27 mouse cellular contexts compared by ENCODE assay signal in the genomic region with DNA sequence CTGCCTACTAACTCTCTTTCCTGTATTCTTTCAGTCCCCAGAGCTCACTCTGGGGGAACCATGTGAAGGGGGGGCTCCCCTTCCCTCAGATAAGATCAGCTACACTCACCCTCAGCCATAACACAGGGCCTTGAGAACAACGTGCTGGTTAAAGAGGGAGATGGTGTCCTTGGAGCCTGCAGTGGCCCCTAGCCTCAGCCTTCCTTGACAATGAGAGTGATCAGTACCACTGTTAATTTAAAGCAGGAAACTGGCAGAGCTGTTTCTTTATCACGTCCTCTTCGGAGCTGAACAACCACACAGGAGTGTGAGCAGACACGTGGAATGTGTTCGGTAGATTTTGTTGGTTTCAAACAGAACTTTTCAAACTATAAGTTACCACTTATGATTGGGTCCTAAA.
DNase-seq lines count a peak whose midpoint lies in the region; ATAC-seq and TF ChIP-seq lines count a peak whose summit lies in the region.
"Had no signal": no experiment of that assay in that cellular context is flagged by ENCODE, and none has a peak within 500 bp of the region (broad histone marks: within the 10 kb centered on the region; RNA-seq: fewer than 3 reads in every experiment).

No protein-coding gene starts in this region.

- peaks cover 5% of the 10 kb centered on the region for H3K4me1 ChIP-seq in heart, embryonic 10.5 days
- H3K4me1 ChIP-seq in E14TG2a.4 (replicated peaks; ENCODE audit: low read depth, low read length) (peaks cover 75% of the 10 kb centered on the region), ES-E14 (ENCODE audit: control insufficient read depth in 2 of 2, insufficient read depth in 2 of 2, low read length in 2 of 2, poor library complexity in 1 of 2) (peaks cover 10 to 17% of the 10 kb centered on the region in 2 experiments; a peak in 2 of 4 replicates)
- peaks cover 43% of the 10 kb centered on the region for H3K4me1 ChIP-seq in limb, embryonic 10.5 days
- H3K4me1 ChIP-seq: forebrain, embryonic 13.5 days; liver, embryonic 15.5 days; stomach, embryonic 15.5 days had no signal

- no peak overlapping the region for H3K9ac ChIP-seq in ES-E14 (ENCODE audit: insufficient read depth, low read depth, low read length, poor library complexity, severe bottlenecking)
- H3K9ac ChIP-seq: embryonic facial prominence, embryonic 15.5 days; forebrain, embryonic 13.5 days; limb, embryonic 12.5 days; liver, embryonic 15.5 days; lung, embryonic 14.5 days; neural tube, embryonic 12.5 days; stomach, embryonic 15.5 days had no signal

- WGBS in heart, embryonic 10.5 days: 43% methylated on average over 5 of the region's 5 CpGs
- 56% methylated on average over 5 of the region's 5 CpGs for WGBS in limb, embryonic 10.5 days

- TF ChIP-seq CTCF in E14TG2a.4 (conservative IDR thresholded peaks at IDR 0.05; ENCODE audit: low read length): no peak

- no peaks in the 10 kb centered on the region for H3K27me3 ChIP-seq in heart, embryonic 10.5 days (ENCODE audit: insufficient read depth, poor library complexity, severe bottlenecking)
- H3K27me3 ChIP-seq in E14TG2a.4 (ENCODE audit: insufficient read depth, low read length): no peaks in the 10 kb centered on the region
- no peaks in the 10 kb centered on the region for H3K27me3 ChIP-seq in limb, embryonic 10.5 days (ENCODE audit: low read depth, poor library complexity, severe bottlenecking)
- H3K27me3 ChIP-seq: embryonic facial prominence, embryonic 15.5 days; forebrain, embryonic 13.5 days; limb, embryonic 12.5 days; liver, embryonic 15.5 days; neural tube, embryonic 12.5 days; Patski; stomach, embryonic 15.5 days had no signal

- no peaks in the 10 kb centered on the region for H3K9me3 ChIP-seq in heart, embryonic 10.5 days
- H3K9me3 ChIP-seq in E14TG2a.4 (ENCODE audit: low read length): no peaks in the 10 kb centered on the region
- H3K9me3 ChIP-seq in ES-E14 (ENCODE audit: control insufficient read depth, insufficient read depth, low read depth, low read length): no peaks in the 10 kb centered on the region
- H3K9me3 ChIP-seq in limb, embryonic 10.5 days (replicated peaks): no peaks in the 10 kb centered on the region
- H3K9me3 ChIP-seq: embryonic facial prominence, embryonic 10.5 days; embryonic facial prominence, embryonic 15.5 days; forebrain, embryonic 13.5 days; limb, embryonic 12.5 days; liver, embryonic 15.5 days; midbrain, embryonic 10.5 days; neural tube, embryonic 12.5 days; stomach, embryonic 15.5 days had no signal

- intact Hi-C loops in heart, postnatal 10 days (cut with DNase I): no loop called here

- H3K27ac ChIP-seq in heart, embryonic 10.5 days: peak overlapping the region; percentile 36; the same call in 1 of the 2 replicates
- H3K27ac ChIP-seq in ES-E14 (ENCODE audit: insufficient read depth, low read depth, low read length, poor library complexity, severe bottlenecking): peak overlapping the region; percentile 26; the same call in 1 of the 2 replicates
- H3K27ac ChIP-seq in limb, embryonic 10.5 days: peak overlapping the region; percentile 31; the same call in 1 of the 2 replicates
- H3K27ac ChIP-seq: embryonic facial prominence, embryonic 10.5 days; embryonic facial prominence, embryonic 15.5 days; forebrain, embryonic 13.5 days; hindbrain, postnatal 0 days; limb, embryonic 12.5 days; liver, embryonic 15.5 days; midbrain, embryonic 10.5 days; neural tube, embryonic 12.5 days; stomach, embryonic 15.5 days had no signal

- no peak overlapping the region for H3K4me3 ChIP-seq in heart, embryonic 10.5 days
- H3K4me3 ChIP-seq in E14TG2a.4 (replicated peaks; ENCODE audit: low read length) (peak overlapping the region; percentile 2; the same call in 1 of the 2 replicates), ES-E14 (ENCODE audit: insufficient read depth in 1 of 2, low read depth in 1 of 2, low read length in 2 of 2, poor library complexity in 1 of 2, severe bottlenecking in 1 of 2) (no peak overlapping the region)
- no peak overlapping the region for H3K4me3 ChIP-seq in limb, embryonic 10.5 days
- H3K4me3 ChIP-seq: embryonic facial prominence, embryonic 10.5 days; embryonic facial prominence, embryonic 15.5 days; forebrain, embryonic 13.5 days; limb, embryonic 12.5 days; liver, embryonic 15.5 days; midbrain, embryonic 10.5 days; myocyte; neural tube, embryonic 12.5 days; stomach, embryonic 15.5 days had no signal

- DNase-seq in heart, embryonic 10.5 days (ENCODE audit: low spot score): no peak
- DNase-seq in heart, postnatal 10 days: no peak
- no peak for DNase-seq in ES-E14 (ENCODE audit: low read depth, low spot score)
- DNase-seq in limb, embryonic 10.5 days (ENCODE audit: low spot score): no peak
- DNase-seq in kidney, adult 11 months: no peak
- DNase-seq: adrenal gland, postnatal 36 days; cerebellum, adult 2 months; cerebellum, postnatal 14 days; gastrocnemius, postnatal 14 days; kidney, postnatal 14 days; lung, embryonic 14.5 days; lung, postnatal 14 days; thymus, postnatal 25 days had no signal

- H3K36me3 ChIP-seq in heart, embryonic 10.5 days: no peaks in the 10 kb centered on the region
- H3K36me3 ChIP-seq in E14TG2a.4 (ENCODE audit: insufficient read depth, low read length): no peaks in the 10 kb centered on the region
- no peaks in the 10 kb centered on the region for H3K36me3 ChIP-seq in ES-E14 (ENCODE audit: control insufficient read depth, insufficient read depth, low read length, poor library complexity, severe bottlenecking)
- H3K36me3 ChIP-seq in limb, embryonic 10.5 days: no peaks in the 10 kb centered on the region
- H3K36me3 ChIP-seq: embryonic facial prominence, embryonic 10.5 days; embryonic facial prominence, embryonic 15.5 days; limb, embryonic 12.5 days; liver, embryonic 15.5 days; midbrain, embryonic 10.5 days; neural tube, embryonic 12.5 days; stomach, embryonic 15.5 days had no signal

- no peak for ATAC-seq in erythroblast, adult 5-6 weeks (replicated peaks; ENCODE audit: low FRiP score, poor library complexity, severe bottlenecking)
- ATAC-seq: forebrain, embryonic 13.5 days; hindbrain, postnatal 0 days; intestine, embryonic 16.5 days; Patski had no signal

- in situ Hi-C loops in ES-E14 (cut with MboI; ENCODE audit: low sequenced_read_pairs in 2 of 2, unreplicated experiment in 2 of 2): no loop called here

TF ChIP-seq in ES-E14, 5 proteins besides CTCF, POLR2A, EP300 and RAD21:
- TF ChIP-seq CHD2 (IDR thresholded peaks at IDR 0.05; ENCODE audit: low read depth, low read length) (no peak), ZNF384 (IDR thresholded peaks at IDR 0.05; ENCODE audit: low read depth, low read length) (no peak), MAFK (IDR thresholded peaks at IDR 0.05; ENCODE audit: insufficient read depth, low read depth, low read length) (no peak), HCFC1 (IDR thresholded peaks at IDR 0.05; ENCODE audit: borderline replicate concordance, insufficient read depth, low read length) (no peak), ZC3H11A (IDR thresholded peaks at IDR 0.05; ENCODE audit: borderline replicate concordance, low read depth, low read length) (no peak)
